9 mouse cellular contexts compared by ENCODE assay signal in genomic region chr9:61251606-61252005, GRCm38 (mm10).
A peak's percentile ranks its signal among the peaks of the same experiment; 100 is the strongest.
DNase-seq lines count a peak whose midpoint lies in the region; ATAC-seq and TF ChIP-seq lines count a peak whose summit lies in the region.
"Had no signal": no experiment of that assay in that cellular context is flagged by ENCODE, and none has a peak within 500 bp of the region (broad histone marks: within the 10 kb centered on the region; RNA-seq: fewer than 3 reads in every experiment).

No protein-coding gene starts in this region.

- DNase-seq in lung, embryonic 14.5 days, result peak; percentile 52
- no peak for DNase-seq in lung, adult 2 months
- DNase-seq in heart, adult 9 months (ENCODE audit: low spot score in 2 of 2), result peak; percentile 33 to 50
- peak; percentile 68 for DNase-seq in thymus, postnatal 25 days
- no peak for DNase-seq in forebrain, postnatal 0 days

- H3K4me2 ChIP-seq in lung, embryonic 14.5 days, result no peak overlapping the region
- H3K4me2 ChIP-seq in forebrain, postnatal 0 days (ENCODE audit: low read depth), result no peak overlapping the region
- H3K4me2 ChIP-seq: neural tube, embryonic 12.5 days had no signal

- H3K4me3 ChIP-seq in lung, embryonic 14.5 days (ENCODE audit: low read depth, low read length), result no peak overlapping the region
- no peak overlapping the region for H3K4me3 ChIP-seq in lung, adult 2 months (replicated peaks; ENCODE audit: extremely low read depth, low read depth, low read length)
- no peak overlapping the region for H3K4me3 ChIP-seq in macrophage (ENCODE audit: inconsistent target)
- H3K4me3 ChIP-seq in forebrain, postnatal 0 days (ENCODE audit: low read depth, low read length), result no peak overlapping the region
- H3K4me3 ChIP-seq: neural tube, embryonic 12.5 days had no signal

- ATAC-seq in lung, embryonic 14.5 days (ENCODE audit: insufficient read depth), result no peak
- no peak for ATAC-seq in activated CD4-positive, CD25-positive, alpha-beta regulatory T cell, adult 4 months
- ATAC-seq in megakaryocyte-erythroid progenitor cell, adult 5-6 weeks (replicated peaks; ENCODE audit: low FRiP score, low TSS enrichment, poor library complexity, severe bottlenecking), result no peak
- ATAC-seq in forebrain, postnatal 0 days, result no peak

- H3K9me3 ChIP-seq in lung, embryonic 14.5 days (ENCODE audit: low read depth, low read length), result no peaks in the 10 kb centered on the region
- H3K9me3 ChIP-seq in forebrain, postnatal 0 days (ENCODE audit: low read length), result no peaks in the 10 kb centered on the region
- H3K9me3 ChIP-seq: neural tube, embryonic 12.5 days had no signal

- H3K4me1 ChIP-seq in lung, embryonic 14.5 days (ENCODE audit: insufficient read depth), result no peaks in the 10 kb centered on the region
- H3K4me1 ChIP-seq in lung, adult 2 months (ENCODE audit: control insufficient read depth, insufficient read depth, low read length), result no peaks in the 10 kb centered on the region
- H3K4me1 ChIP-seq in forebrain, postnatal 0 days (ENCODE audit: insufficient read depth), result no peaks in the 10 kb centered on the region; the same call in 1 of the 2 replicates
- H3K4me1 ChIP-seq: neural tube, embryonic 12.5 days had no signal

- H3K36me3 ChIP-seq in lung, embryonic 14.5 days (ENCODE audit: insufficient read depth), result no peaks in the 10 kb centered on the region
- H3K36me3 ChIP-seq in macrophage (ENCODE audit: inconsistent target), result no peaks in the 10 kb centered on the region
- no peaks in the 10 kb centered on the region for H3K36me3 ChIP-seq in forebrain, postnatal 0 days (ENCODE audit: insufficient read depth)
- H3K36me3 ChIP-seq: neural tube, embryonic 12.5 days had no signal

- no peaks in the 10 kb centered on the region for H3K79me2 ChIP-seq in macrophage (ENCODE audit: inconsistent target)

- TF ChIP-seq POLR2A in lung, adult 2 months (IDR thresholded peaks at IDR 0.05; ENCODE audit: borderline replicate concordance, extremely low read depth, low read depth, low read length), result no peak

- WGBS in lung, embryonic 14.5 days, result 54% methylated on average over 6 of the region's 6 CpGs
- 51% methylated on average over 6 of the region's 6 CpGs for WGBS in lung, adult 2 months
- 4% methylated on average over 6 of the region's 6 CpGs for whole genome bisulfite sequencing in macrophage (ENCODE audit: missing documents)
- 58% methylated on average over 6 of the region's 6 CpGs for WGBS in forebrain, postnatal 0 days

- no peak overlapping the region for H3K9ac ChIP-seq in lung, embryonic 14.5 days
- H3K9ac ChIP-seq in forebrain, postnatal 0 days, result no peak overlapping the region
- H3K9ac ChIP-seq: neural tube, embryonic 12.5 days had no signal

- H3K27ac ChIP-seq in lung, embryonic 14.5 days (ENCODE audit: low read depth), result no peak overlapping the region
- peak overlapping the region; percentile 45 for H3K27ac ChIP-seq in macrophage
- no peak overlapping the region for H3K27ac ChIP-seq in forebrain, postnatal 0 days (ENCODE audit: low read depth, low read length)
- H3K27ac ChIP-seq: neural tube, embryonic 12.5 days had no signal

- H3K27me3 ChIP-seq in lung, embryonic 14.5 days (ENCODE audit: insufficient read depth, low read length), result no peaks in the 10 kb centered on the region
- H3K27me3 ChIP-seq in forebrain, postnatal 0 days (ENCODE audit: insufficient read depth, low read length), result no peaks in the 10 kb centered on the region
- H3K27me3 ChIP-seq: neural tube, embryonic 12.5 days had no signal

- no peak for TF ChIP-seq CTCF in lung, embryonic 14.5 days (IDR thresholded peaks at IDR 0.05; ENCODE audit: low read depth)
- no peak for TF ChIP-seq CTCF in lung, adult 2 months (IDR thresholded peaks at IDR 0.05; ENCODE audit: insufficient read depth, low read length)
- TF ChIP-seq CTCF in forebrain, postnatal 0 days (IDR thresholded peaks at IDR 0.05; ENCODE audit: low read depth), result no peak

Comparison
In these comparisons a context has a peak if more than half of its experiments do, and no peak if none do; other contexts are left out.
1. DNase-seq: peak in lung, embryonic 14.5 days (single experiment), heart, adult 9 months (2 of 2) and thymus, postnatal 25 days (single experiment); none in lung, adult 2 months (single experiment) and forebrain, postnatal 0 days (single experiment).